In genomic region chr2:126874809-126875515, GRCm38 (mm10) we compare ENCODE assay signal across 8 mouse cellular contexts. TPM values are rescaled to one million over a fixed set of nuclear protein-coding genes. Genes with fewer than 3 reads are reported as not detected.
A peak's percentile ranks its signal among the peaks of the same experiment; 100 is the strongest.
DNase-seq lines count a peak whose midpoint lies in the region; ATAC-seq and TF ChIP-seq lines count a peak whose summit lies in the region.

No protein-coding gene starts in this region.

- H3K27me3 ChIP-seq in forebrain, embryonic 16.5 days (replicated peaks; ENCODE audit: control insufficient read depth, insufficient read depth, low read length) = no peaks in the 10 kb centered on the region
- no peaks in the 10 kb centered on the region for H3K27me3 ChIP-seq in kidney, embryonic 15.5 days
- H3K27me3 ChIP-seq in midbrain, embryonic 12.5 days = no peaks in the 10 kb centered on the region

- TF ChIP-seq CTCF in layer of hippocampus, adult 2 months (conservative IDR thresholded peaks at IDR 0.05) = peak; percentile 58

- no peak for DNase-seq in layer of hippocampus, adult 2 months (ENCODE audit: low spot score in 2 of 2)
- no peak for DNase-seq in layer of hippocampus, adult 9-11 months
- DNase-seq in thymus, postnatal 4 days = peak; percentile 29
- no peak for DNase-seq in ovary, adult 18-20 months (ENCODE audit: low spot score)

- H3K4me1 ChIP-seq in brown adipose tissue, adult 24 weeks (ENCODE audit: control insufficient read depth, insufficient read depth, insufficient read length, low read length) = peaks cover 3% of the 10 kb centered on the region
- peaks cover 16% of the 10 kb centered on the region for H3K4me1 ChIP-seq in forebrain, embryonic 16.5 days (replicated peaks; ENCODE audit: control insufficient read depth, insufficient read depth, low read length)
- H3K4me1 ChIP-seq in kidney, embryonic 15.5 days = peaks cover 14% of the 10 kb centered on the region
- H3K4me1 ChIP-seq in midbrain, embryonic 12.5 days = peaks cover 8% of the 10 kb centered on the region

- H3K36me3 ChIP-seq in forebrain, embryonic 16.5 days (ENCODE audit: control insufficient read depth, insufficient read depth) = no peaks in the 10 kb centered on the region
- H3K36me3 ChIP-seq in kidney, embryonic 15.5 days = no peaks in the 10 kb centered on the region
- no peaks in the 10 kb centered on the region for H3K36me3 ChIP-seq in midbrain, embryonic 12.5 days

- H3K9me3 ChIP-seq in forebrain, embryonic 16.5 days (ENCODE audit: control insufficient read depth, low read length) = no peaks in the 10 kb centered on the region
- no peaks in the 10 kb centered on the region for H3K9me3 ChIP-seq in kidney, embryonic 15.5 days (replicated peaks)
- H3K9me3 ChIP-seq in midbrain, embryonic 12.5 days = no peaks in the 10 kb centered on the region

- H3K9ac ChIP-seq in forebrain, embryonic 16.5 days (replicated peaks; ENCODE audit: low read depth, low read length) = peak overlapping the region; percentile 82
- H3K9ac ChIP-seq in kidney, embryonic 15.5 days = peak overlapping the region; percentile 95
- H3K9ac ChIP-seq in midbrain, embryonic 12.5 days (replicated peaks) = peak overlapping the region; percentile 91

- WGBS in forebrain, embryonic 16.5 days = 23% methylated on average over 13 of the region's 13 CpGs
- 23% methylated on average over 13 of the region's 13 CpGs for WGBS in kidney, embryonic 15.5 days
- 32% methylated on average over 13 of the region's 13 CpGs for whole genome bisulfite sequencing in midbrain, embryonic 12.5 days

- peak overlapping the region; percentile 89 for H3K4me2 ChIP-seq in forebrain, embryonic 16.5 days (ENCODE audit: low read length)
- H3K4me2 ChIP-seq in kidney, embryonic 15.5 days = peak overlapping the region; percentile 57
- peak overlapping the region; percentile 61 for H3K4me2 ChIP-seq in midbrain, embryonic 12.5 days (replicated peaks)

- no peak for ATAC-seq in forebrain, embryonic 16.5 days
- no peak for ATAC-seq in kidney, embryonic 15.5 days (replicated peaks; ENCODE audit: low FRiP score)
- ATAC-seq in midbrain, embryonic 12.5 days (ENCODE audit: low FRiP score, low read depth) = no peak

- H3K27ac ChIP-seq in layer of hippocampus, adult 2 months = peak overlapping the region; percentile 99
- peak overlapping the region; percentile 96 for H3K27ac ChIP-seq in brown adipose tissue, adult 24 weeks (replicated peaks; ENCODE audit: low read depth, low read length)
- peak overlapping the region; percentile 96 for H3K27ac ChIP-seq in forebrain, embryonic 16.5 days (ENCODE audit: low read length)
- H3K27ac ChIP-seq in kidney, embryonic 15.5 days = peak overlapping the region; percentile 99
- H3K27ac ChIP-seq in midbrain, embryonic 12.5 days (replicated peaks) = peak overlapping the region; percentile 97

- peak overlapping the region; percentile 91 for H3K4me3 ChIP-seq in layer of hippocampus, adult 2 months
- H3K4me3 ChIP-seq in brown adipose tissue, adult 24 weeks (ENCODE audit: insufficient read depth, low read depth, low read length) = peak overlapping the region; percentile 88
- H3K4me3 ChIP-seq in forebrain, embryonic 16.5 days (replicated peaks; ENCODE audit: low read length) = peak overlapping the region; percentile 63
- H3K4me3 ChIP-seq in kidney, embryonic 15.5 days (replicated peaks) = peak overlapping the region; percentile 88
- H3K4me3 ChIP-seq in midbrain, embryonic 12.5 days = peak overlapping the region; percentile 91

RNA-seq across cellular contexts. Expression of gene Trpm7, which starts 1.1 kb away (rescaled TPM):
- total RNA-seq in layer of hippocampus, adult 2 months (2021) = 10 to 100 TPM; 40.6 to 52.0 TPM
- 20.1 and 20.4 TPM in 2 replicates for polyA plus RNA-seq in brown adipose tissue, adult 24 weeks (2012; ENCODE audit: insufficient read depth, insufficient read length, missing spikeins)
- polyA plus RNA-seq in forebrain, embryonic 16.5 days (2015; fragmentation: Nextera tagmentation; extraction: Ambion mirVana) = 37.7 and 45.0 TPM in 2 replicates
- polyA plus RNA-seq in kidney, embryonic 15.5 days (2015; fragmentation: Nextera tagmentation; extraction: Ambion mirVana) = 46.4 and 50.6 TPM in 2 replicates
- polyA plus RNA-seq in midbrain, embryonic 12.5 days (2016; fragmentation: Nextera tagmentation; extraction: Ambion mirVana) = 43.3 and 44.5 TPM in 2 replicates

RNA-seq across cellular contexts. Expression of gene Sppl2a, which starts 58.1 kb away (rescaled TPM):
- total RNA-seq in layer of hippocampus, adult 2 months (2021) = 10 to 100 TPM; 28.5 to 29.1 TPM
- polyA plus RNA-seq in brown adipose tissue, adult 24 weeks (2012; ENCODE audit: insufficient read depth, insufficient read length, missing spikeins) = 39.5 and 43.1 TPM in 2 replicates
- 50.4 and 53.9 TPM in 2 replicates for polyA plus RNA-seq in forebrain, embryonic 16.5 days (2015; fragmentation: Nextera tagmentation; extraction: Ambion mirVana)
- 37.0 and 40.6 TPM in 2 replicates for polyA plus RNA-seq in kidney, embryonic 15.5 days (2015; fragmentation: Nextera tagmentation; extraction: Ambion mirVana)
- 33.9 and 34.0 TPM in 2 replicates for polyA plus RNA-seq in midbrain, embryonic 12.5 days (2016; fragmentation: Nextera tagmentation; extraction: Ambion mirVana)
